In the genomic region with DNA sequence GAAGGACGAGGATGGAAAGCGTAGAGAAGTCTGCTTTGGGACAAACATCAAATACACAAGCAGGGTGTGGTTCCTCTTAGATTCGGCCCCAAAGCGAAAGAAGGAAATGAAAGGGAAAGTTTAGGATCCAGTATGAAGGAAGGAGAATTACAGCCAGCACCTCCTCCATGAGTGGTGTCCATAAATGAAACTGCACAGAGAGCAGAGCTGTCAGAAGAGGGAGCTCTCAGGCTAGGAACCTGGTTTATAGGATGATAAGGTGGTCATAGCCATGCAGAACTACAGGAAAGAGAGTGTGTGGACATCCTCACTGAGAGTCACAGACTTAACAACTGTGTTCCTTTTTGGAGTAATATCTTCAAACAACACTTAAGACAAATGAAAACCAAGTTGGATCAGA, we compare ENCODE assay signal across 8 mouse cellular contexts. TPM values are rescaled to one million over a fixed set of nuclear protein-coding genes. Genes with fewer than 3 reads are reported as not detected.
DNase-seq lines count a peak whose midpoint lies in the region; ATAC-seq lines count a peak whose summit lies in the region.

No protein-coding gene starts in this region.

- no peaks in the 10 kb centered on the region for H3K4me1 ChIP-seq in embryonic facial prominence, embryonic 11.5 days (ENCODE audit: control insufficient read depth, insufficient read depth, low read length)
- peaks cover 18% of the 10 kb centered on the region for H3K4me1 ChIP-seq in embryonic facial prominence, embryonic 10.5 days
- H3K4me1 ChIP-seq in heart, embryonic 16.5 days (ENCODE audit: control insufficient read depth, insufficient read depth, low read length): peaks cover 10% of the 10 kb centered on the region

- ATAC-seq in embryonic facial prominence, embryonic 11.5 days (replicated peaks; ENCODE audit: insufficient number of reproducible peaks, low FRiP score, low TSS enrichment, low read depth): no peak
- ATAC-seq in heart, embryonic 16.5 days (replicated peaks; ENCODE audit: extremely low read depth, insufficient read depth, low FRiP score): peak; percentile 63; the same call in 1 of the 2 replicates

- no peaks in the 10 kb centered on the region for H3K36me3 ChIP-seq in embryonic facial prominence, embryonic 11.5 days (replicated peaks; ENCODE audit: control insufficient read depth, insufficient read depth, low read depth, low read length)
- peaks cover 33% of the 10 kb centered on the region for H3K36me3 ChIP-seq in embryonic facial prominence, embryonic 10.5 days (replicated peaks)
- H3K36me3 ChIP-seq in heart, embryonic 16.5 days (ENCODE audit: control insufficient read depth, insufficient read depth): 0 out of 2 replicates have a peak, but pooled peaks cover 3% of the 10 kb centered on the region

- no peaks in the 10 kb centered on the region for H3K27me3 ChIP-seq in embryonic facial prominence, embryonic 11.5 days (ENCODE audit: control insufficient read depth, insufficient read depth, low read length)
- no peaks in the 10 kb centered on the region for H3K27me3 ChIP-seq in embryonic facial prominence, embryonic 10.5 days (replicated peaks; ENCODE audit: low read depth, poor library complexity, severe bottlenecking)
- H3K27me3 ChIP-seq in heart, embryonic 16.5 days (ENCODE audit: control insufficient read depth, insufficient read depth, low read length): no peaks in the 10 kb centered on the region

- no peak overlapping the region for H3K27ac ChIP-seq in embryonic facial prominence, embryonic 11.5 days (replicated peaks; ENCODE audit: low read depth, low read length)
- no peak overlapping the region for H3K27ac ChIP-seq in embryonic facial prominence, embryonic 10.5 days (replicated peaks)
- H3K27ac ChIP-seq in heart, embryonic 16.5 days (ENCODE audit: low read length): no peak overlapping the region

- 95% methylated on average over 4 of the region's 4 CpGs for WGBS in embryonic facial prominence, embryonic 11.5 days
- 89% methylated on average over 4 of the region's 4 CpGs for WGBS in embryonic facial prominence, embryonic 10.5 days
- 77% methylated on average over 4 of the region's 4 CpGs for WGBS in heart, embryonic 16.5 days

- H3K4me2 ChIP-seq in embryonic facial prominence, embryonic 11.5 days (ENCODE audit: low read depth, low read length): no peak overlapping the region
- H3K4me2 ChIP-seq in heart, embryonic 16.5 days (ENCODE audit: low read depth, low read length): no peak overlapping the region

- H3K9me3 ChIP-seq in embryonic facial prominence, embryonic 11.5 days (replicated peaks; ENCODE audit: control insufficient read depth, low read length): no peaks in the 10 kb centered on the region
- H3K9me3 ChIP-seq in embryonic facial prominence, embryonic 10.5 days: no peaks in the 10 kb centered on the region
- no peaks in the 10 kb centered on the region for H3K9me3 ChIP-seq in heart, embryonic 16.5 days (replicated peaks; ENCODE audit: control insufficient read depth, low read length)

- H3K4me3 ChIP-seq in embryonic facial prominence, embryonic 11.5 days (ENCODE audit: low read depth, low read length): no peak overlapping the region
- H3K4me3 ChIP-seq in embryonic facial prominence, embryonic 10.5 days: no peak overlapping the region
- H3K4me3 ChIP-seq in heart, embryonic 16.5 days (ENCODE audit: low read length): no peak overlapping the region

- H3K9ac ChIP-seq in embryonic facial prominence, embryonic 11.5 days (replicated peaks; ENCODE audit: low read length): no peak overlapping the region
- no peak overlapping the region for H3K9ac ChIP-seq in heart, embryonic 16.5 days (ENCODE audit: low read length)

- peak; percentile 52 for DNase-seq in embryonic facial prominence, embryonic 11.5 days (ENCODE audit: low spot score)
- DNase-seq in embryonic facial prominence, embryonic 10.5 days (ENCODE audit: low spot score): no peak
- DNase-seq in ovary, postnatal 14 days (ENCODE audit: low spot score): peak; percentile 33
- DNase-seq in ovary, postnatal 10 days (ENCODE audit: low spot score): no peak
- peak; percentile 57 to 86 for DNase-seq in left cerebral cortex, postnatal 25 days (ENCODE audit: low spot score in 2 of 2)
- DNase-seq in right cerebral cortex, postnatal 14 days: peak; percentile 21
- no peak for DNase-seq in yolk sac, embryonic 10.5 days (ENCODE audit: low spot score)

- intact Hi-C loops in left cerebral cortex, postnatal 25 days (cut with DNase I): loop anchor here (1.0 to 5.0 kb wide), 3 partner anchors 144 to 211 kb away; no protein-coding TSS in a partner anchor

RNA-seq across cellular contexts. Expression of a gene that starts 18.0 kb away (rescaled TPM):
- 13.7 and 16.2 TPM in 2 replicates for polyA plus RNA-seq in embryonic facial prominence, embryonic 11.5 days (2014; fragmentation: Nextera tagmentation; extraction: Ambion mirVana)
- polyA plus RNA-seq in embryonic facial prominence, embryonic 10.5 days (2016; fragmentation: Nextera tagmentation; extraction: Ambion mirVana): 17.2 and 17.5 TPM in 2 replicates
- 15.1 and 18.3 TPM in 2 replicates for polyA plus RNA-seq in heart, embryonic 16.5 days (2015; fragmentation: Nextera tagmentation; extraction: Ambion mirVana)
- total RNA-seq in left cerebral cortex, postnatal 25 days (2021): 10 to 100 TPM; 11.2 to 12.1 TPM

RNA-seq across cellular contexts. Expression of a gene that starts 18.0 kb away (rescaled TPM):
- 19.0 and 25.3 TPM in 2 replicates for polyA plus RNA-seq in embryonic facial prominence, embryonic 11.5 days (2014; fragmentation: Nextera tagmentation; extraction: Ambion mirVana)
- polyA plus RNA-seq in embryonic facial prominence, embryonic 10.5 days (2016; fragmentation: Nextera tagmentation; extraction: Ambion mirVana): 19.0 and 23.1 TPM in 2 replicates
- polyA plus RNA-seq in heart, embryonic 16.5 days (2015; fragmentation: Nextera tagmentation; extraction: Ambion mirVana): 11.6 and 13.4 TPM in 2 replicates
- total RNA-seq in left cerebral cortex, postnatal 25 days (2021): 10 to 100 TPM in 1 of 2 experiments, 1 to 10 TPM in 1; 9.3 to 11.0 TPM

Comparison
In these comparisons a context has a peak if more than half of its experiments do, and no peak if none do; other contexts are left out.
1. DNase-seq: peak in embryonic facial prominence, embryonic 11.5 days (single experiment), ovary, postnatal 14 days (single experiment), left cerebral cortex, postnatal 25 days (2 of 2) and right cerebral cortex, postnatal 14 days (single experiment); none in embryonic facial prominence, embryonic 10.5 days (single experiment), ovary, postnatal 10 days (single experiment) and yolk sac, embryonic 10.5 days (single experiment).